Mouse (Mus musculus): ENCODE data around the gene Cntn2. TPM values are rescaled to one million over a fixed set of nuclear protein-coding genes. Genes with fewer than 3 reads are reported as not detected.

The Cntn2 gene
- total RNA-seq, 2 experiments from 2014 or later, result not detected

Other genes starting within 250 kb of the Cntn2 start
- 100 to 1,000 TPM; 114 to 144 TPM for gene Klhdc8a, start 244.6 kb downstream of the Cntn2 start, total RNA-seq (2021)
- 1 to 10 TPM; 4.6 to 6.9 TPM for gene Nuak2, start 227.1 kb downstream of the Cntn2 start, total RNA-seq (2021)
- 10 to 100 TPM in 1 of 2 experiments, 1 to 10 TPM in 1; 8.5 to 10.5 TPM for gene Tmcc2, start 152.0 kb downstream of the Cntn2 start, total RNA-seq (2021)
- gene Dstyk, start 125.7 kb downstream of the Cntn2 start, total RNA-seq (2021), result 10 to 100 TPM; 22.4 to 24.3 TPM
- gene Rbbp5, start 65.9 kb downstream of the Cntn2 start, total RNA-seq (2021), result 10 to 100 TPM; 34.6 to 37.8 TPM
- gene Tmem81, start 37.0 kb downstream of the Cntn2 start, total RNA-seq (2021), result 1 to 10 TPM; 3.3 to 4.0 TPM
- 1 to 10 TPM; 3.4 to 5.2 TPM for gene Nfasc, start 198.5 kb upstream of the Cntn2 start, total RNA-seq (2021)